Mouse (Mus musculus) midbrain, embryonic 14.5 days (tissue): ENCODE results near the gene Otub1. TPM values are rescaled to one million over a fixed set of nuclear protein-coding genes. Genes with fewer than 3 reads are reported as not detected.
A peak's percentile ranks its signal among the peaks of the same experiment; 100 is the strongest.

Experiments
- ATAC-seq: fragments of 200-750 bp; cut with Nextera tagmentation; 2 replicates; pipeline ENCODE4 v1.8.0; 2017; ENCODE audit warnings: moderate number of reproducible peaks, moderate library complexity; ENCODE audit not compliant: low FRiP score, low TSS enrichment
- DNase-seq: peaks from one replicate; pipeline ENCODE4 v3.0.0-alpha.2; 2015
- H3K27ac ChIP-seq: fragments of 300-500 bp; sonication (generic); replicated peaks from 2 replicates; pipeline ENCODE4 v1.5.1; 2014; ENCODE audit warnings: mild to moderate bottlenecking, low read depth, low read length, moderate library complexity
- H3K27me3 ChIP-seq: fragments of 300-500 bp; sonication (generic); 2 replicates; pipeline ENCODE4 v1.6.1; 2014; ENCODE audit warnings: low read length, control low read depth, mixed read lengths; ENCODE audit not compliant: control insufficient read depth, insufficient read depth
- H3K36me3 ChIP-seq: fragments of 300-500 bp; sonication (generic); 2 replicates; pipeline ENCODE4 v1.6.1; 2014; ENCODE audit warnings: low read length, control low read depth; ENCODE audit not compliant: control insufficient read depth, insufficient read depth
- H3K4me1 ChIP-seq: fragments of 300-500 bp; sonication (generic); 2 replicates; pipeline ENCODE4 v1.6.1; 2014; ENCODE audit warnings: mild to moderate bottlenecking, antibody characterized with exemption, low read length, control low read depth; ENCODE audit not compliant: control insufficient read depth, insufficient read depth
- H3K4me2 ChIP-seq: fragments of 300-500 bp; sonication (generic); 2 replicates; pipeline ENCODE4 v1.6.1; 2014; ENCODE audit warnings: mild to moderate bottlenecking, low read length, moderate library complexity
- H3K4me3 ChIP-seq: fragments of 300-500 bp; sonication (generic); replicated peaks from 2 replicates; pipeline ENCODE4 v1.5.1; 2014; ENCODE audit warnings: low read depth, low read length
- H3K9ac ChIP-seq: fragments of 300-500 bp; sonication (generic); replicated peaks from 2 replicates; pipeline ENCODE4 v1.6.1; 2014; ENCODE audit warnings: mild to moderate bottlenecking, low read length, moderate library complexity
- H3K9me3 ChIP-seq: fragments of 300-500 bp; sonication (generic); 2 replicates; pipeline ENCODE4 v1.6.1; 2016; ENCODE audit warnings: low read length, control low read depth, mixed read lengths; ENCODE audit not compliant: control insufficient read depth
- WGBS: fragments of 180-500 bp; shearing (Covaris S2); extraction: QIAGEN DNeasy Blood & Tissue Kit; methylation state at CpG from one replicate; pipeline ENCODE4 v1.1.7; 2014; 5-methylcytosine and 5-hydroxymethylcytosine counted together
- polyA plus RNA-seq: library from polyadenylated mRNA; unstranded; fragments of >200 nt; fragmentation: Nextera tagmentation; extraction: Ambion mirVana; gene quantifications from 2 replicates; pipeline ENCODE4 v1.2.1, GENCODE M21; 2014

The Otub1 gene
- polyA plus RNA-seq: 244 and 263 TPM in 2 replicates

DNA sequence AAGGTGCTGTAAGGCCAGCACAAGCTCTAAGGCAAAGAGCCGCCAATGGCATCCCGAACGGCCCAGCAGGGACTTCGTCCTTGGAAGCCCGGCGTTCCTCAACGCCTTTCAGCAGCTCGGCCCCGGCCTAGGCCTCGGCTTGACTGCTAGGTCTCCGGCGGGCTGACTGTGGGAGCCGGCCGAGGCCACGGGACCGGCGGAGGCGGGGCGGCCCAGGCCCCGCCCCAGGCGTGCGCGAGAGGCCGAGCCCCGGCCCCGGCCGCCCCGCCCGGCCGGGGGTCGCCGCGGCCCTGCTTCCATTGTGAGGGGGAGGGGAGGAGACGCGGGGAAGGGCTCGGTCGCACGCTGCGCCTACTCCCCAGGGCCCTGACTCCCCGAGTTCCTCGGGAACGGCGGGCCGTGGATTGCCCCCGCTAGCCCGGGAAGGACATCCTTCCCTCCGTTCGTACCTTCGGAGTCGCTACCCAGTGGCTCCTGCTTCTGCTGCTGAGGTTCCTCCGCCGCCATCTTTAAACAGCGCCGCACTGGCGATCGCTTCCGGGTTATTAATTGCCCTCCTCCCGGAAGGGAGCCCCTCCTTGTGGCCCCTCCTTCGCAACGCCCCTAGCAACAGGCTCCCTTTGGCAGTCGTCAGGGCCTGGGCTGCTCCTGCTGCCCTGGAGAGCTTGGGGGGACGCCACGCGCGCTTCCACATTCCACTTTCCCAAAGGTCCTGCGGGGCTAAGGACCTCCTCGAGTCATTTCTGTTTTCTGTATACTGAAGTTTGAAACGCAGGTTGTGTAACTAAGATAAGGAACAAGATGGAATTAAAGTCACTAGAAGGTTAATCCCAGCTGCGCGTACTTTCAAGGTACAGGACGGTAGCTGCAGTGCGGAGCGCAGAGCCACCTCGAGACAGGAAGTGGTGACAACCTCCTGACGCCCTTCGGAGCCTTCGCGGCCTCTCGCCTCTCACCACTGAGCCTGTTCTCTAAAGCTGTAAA is at the start of gene Otub1:
Gene Otub1, minus strand, starts transcription at position 564 of the 984 bp plus-strand sequence.
- WGBS: under 1% methylated on average over 78 of the region's 79 CpGs
- Histone ChIP-seq H3K27ac (peak within 1 kb of the TSS; percentile 92), H3K4me1 (peaks cover 12% of the 10 kb centered on the region), H3K4me2 (peak within 1 kb of the TSS; percentile 81), H3K27me3 (no peaks in the 10 kb centered on the region), H3K4me3 (peak within 1 kb of the TSS; percentile 80), H3K9ac (peak within 1 kb of the TSS; percentile 74), H3K9me3 (no peaks in the 10 kb centered on the region), H3K36me3 (peaks cover 29% of the 10 kb centered on the region)
- peak; percentile 97 for DNase-seq
- peak; percentile 95 for ATAC-seq

- H3K27ac ChIP-seq: no peak overlapping the region
- ATAC-seq (no peak), DNase-seq (no peak)
- H3K4me2 ChIP-seq: no peak overlapping the region
- H3K4me3 ChIP-seq: no peak overlapping the region
- WGBS: 85% methylated on average over 3 of the region's 3 CpGs
- no peaks in the 10 kb centered on the region for H3K9me3 ChIP-seq
- no peaks in the 10 kb centered on the region for H3K27me3 ChIP-seq
- no peak overlapping the region for H3K9ac ChIP-seq
- no peaks in the 10 kb centered on the region for H3K4me1 ChIP-seq
- H3K36me3 ChIP-seq: no peaks in the 10 kb centered on the region
Observed at GRCm38 (mm10) chr19:7246021-7246420, 39.9 kb upstream of the Otub1 start.

DNA sequence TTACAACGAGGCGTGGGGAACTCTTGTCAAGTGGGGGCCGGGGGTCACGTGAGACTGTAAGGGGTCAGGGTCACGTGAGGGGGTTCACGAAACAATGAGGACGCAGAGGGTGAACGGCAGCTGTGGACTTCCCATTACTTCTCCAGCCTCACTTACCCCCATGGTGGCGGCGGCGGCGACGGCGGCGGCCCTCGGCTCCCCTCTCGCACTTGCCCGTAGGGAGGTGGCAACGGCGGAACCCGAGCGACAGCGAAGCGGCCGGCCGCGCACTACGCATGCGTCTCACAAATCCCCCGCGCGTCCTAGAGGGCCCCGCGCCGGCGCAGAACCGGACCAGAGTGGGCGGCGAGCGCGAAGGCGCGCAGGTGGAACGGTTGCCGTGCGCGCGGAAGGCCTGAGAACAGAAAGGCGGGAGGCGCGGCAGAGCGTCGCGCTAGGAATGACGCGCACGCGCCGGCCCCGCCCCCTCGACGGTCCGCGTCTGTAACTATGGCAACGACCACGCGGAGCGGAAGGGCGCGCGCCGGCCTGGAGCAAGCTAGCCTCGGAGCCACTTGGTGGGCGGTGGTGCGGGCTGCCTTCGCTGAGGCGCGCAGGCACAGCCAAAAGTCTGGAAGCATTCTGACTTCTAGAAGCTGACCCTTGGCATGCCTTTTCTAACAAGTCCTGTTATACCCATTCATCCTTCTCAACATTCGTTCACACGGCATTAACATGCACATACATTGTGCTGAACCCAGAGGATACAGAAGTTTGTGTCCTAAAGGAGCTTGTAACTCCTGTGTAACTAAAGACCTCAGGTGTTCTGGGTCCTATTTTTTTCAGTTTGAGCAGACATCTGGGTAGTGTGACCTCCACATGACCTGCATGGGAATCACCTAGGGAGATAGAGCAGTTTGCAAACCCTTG is 34.9 kb upstream of the Otub1 start, which contains the start of gene Naa40:
Gene Naa40, minus strand, starts transcription at position 402 of the 909 bp plus-strand sequence.
- peak; percentile 99 for DNase-seq
- Histone ChIP-seq H3K27me3 (no peaks in the 10 kb centered on the region), H3K4me2 (peak within 1 kb of the TSS; percentile 92), H3K4me1 (peaks cover 8% of the 10 kb centered on the region; the same call in 1 of the 2 replicates), H3K9me3 (no peaks in the 10 kb centered on the region), H3K36me3 (0 out of 2 replicates have a peak, but pooled peaks cover 6% of the 10 kb centered on the region), H3K9ac (peak within 1 kb of the TSS; percentile 69), H3K27ac (peak within 1 kb of the TSS; percentile 78), H3K4me3 (peak within 1 kb of the TSS; percentile 62)
- ATAC-seq: peak; percentile 94
- under 1% methylated on average over 80 of the region's 80 CpGs for WGBS

- H3K36me3 ChIP-seq: 0 out of 2 replicates have a peak, but pooled peaks cover 6% of the 10 kb centered on the region
- peak overlapping the region; percentile 69 for H3K9ac ChIP-seq
- H3K27me3 ChIP-seq: no peaks in the 10 kb centered on the region
- WGBS: 3% methylated on average over 13 of the region's 13 CpGs
- H3K4me3 ChIP-seq: peak overlapping the region; percentile 62
- ATAC-seq: 0 out of 2 replicates have a peak, but pooled peaks have one; percentile 1
- peak; percentile 15 for DNase-seq
- H3K9me3 ChIP-seq: no peaks in the 10 kb centered on the region
- peaks cover 8% of the 10 kb centered on the region; the same call in 1 of the 2 replicates for H3K4me1 ChIP-seq
- peak overlapping the region; percentile 92 for H3K4me2 ChIP-seq
- H3K27ac ChIP-seq: peak overlapping the region; percentile 78
Observed at GRCm38 (mm10) chr19:7240291-7240690, 34.2 kb upstream of the Otub1 start.

DNA sequence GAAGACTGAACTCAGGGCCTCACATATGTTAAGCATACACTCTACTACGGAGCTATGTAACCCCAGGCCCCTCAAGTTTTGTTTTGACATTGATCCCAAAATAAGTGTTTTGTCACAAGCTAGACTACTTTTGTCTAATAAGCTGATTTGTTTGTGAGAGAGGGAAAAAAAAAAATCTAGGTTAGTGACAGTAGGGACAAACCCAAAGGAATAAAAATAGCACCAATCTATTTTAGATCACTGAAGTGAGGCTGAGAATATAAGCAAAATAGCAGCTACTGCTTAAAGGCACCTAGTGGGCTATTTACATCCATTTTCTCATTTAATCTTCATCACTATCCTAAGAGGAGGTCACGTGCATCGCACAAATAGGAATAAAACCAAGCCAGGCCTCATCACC is 33.5 kb upstream of the Otub1 start:
- Histone ChIP-seq H3K9me3 (no peaks in the 10 kb centered on the region), H3K4me1 (peaks cover 8% of the 10 kb centered on the region; the same call in 1 of the 2 replicates), H3K4me2 (peak overlapping the region; percentile 92), H3K9ac (peak overlapping the region; percentile 69; the same call in 1 of the 2 replicates), H3K27ac (no peak overlapping the region), H3K36me3 (0 out of 2 replicates have a peak, but pooled peaks cover 6% of the 10 kb centered on the region), H3K4me3 (peak overlapping the region; percentile 62), H3K27me3 (no peaks in the 10 kb centered on the region)
- ATAC-seq (no peak), DNase-seq (no peak)
- 86% methylated on average over 3 of the region's 3 CpGs for WGBS

- H3K9me3 ChIP-seq: no peaks in the 10 kb centered on the region
- H3K4me3 ChIP-seq: no peak overlapping the region
- H3K4me1 ChIP-seq: peaks cover 8% of the 10 kb centered on the region; the same call in 1 of the 2 replicates
- no peak overlapping the region for H3K9ac ChIP-seq
- WGBS: 91% methylated on average over 4 of the region's 4 CpGs
- no peaks in the 10 kb centered on the region for H3K27me3 ChIP-seq
- H3K27ac ChIP-seq: no peak overlapping the region
- DNase-seq: no peak
- ATAC-seq: no peak
- peaks cover 27% of the 10 kb centered on the region for H3K36me3 ChIP-seq
- H3K4me2 ChIP-seq: no peak overlapping the region
Observed at GRCm38 (mm10) chr19:7236742-7237141, 30.6 kb upstream of the Otub1 start.

DNA sequence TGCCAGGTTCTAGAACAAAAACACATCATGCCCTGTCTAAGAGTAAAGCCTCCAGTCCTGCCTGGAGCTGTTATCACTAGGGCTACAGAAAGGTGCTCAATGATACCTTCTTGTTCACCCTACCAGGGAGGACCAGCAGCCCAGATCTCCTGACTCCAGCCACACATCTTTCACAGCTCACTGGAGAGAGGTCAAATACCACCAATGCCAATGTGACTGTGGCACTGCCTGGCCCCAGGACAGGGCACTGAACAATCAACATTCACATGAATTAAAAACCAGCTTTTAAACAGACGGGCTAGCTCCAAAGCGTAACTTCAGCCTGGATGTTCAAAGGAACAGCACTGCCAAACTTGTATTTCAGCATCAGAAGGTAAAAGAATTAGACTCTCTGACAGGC is 29.9 kb upstream of the Otub1 start:
- Histone ChIP-seq H3K9me3 (no peaks in the 10 kb centered on the region), H3K27ac (no peak overlapping the region), H3K4me3 (no peak overlapping the region), H3K4me1 (peaks cover 8% of the 10 kb centered on the region; the same call in 1 of the 2 replicates), H3K4me2 (no peak overlapping the region), H3K27me3 (no peaks in the 10 kb centered on the region), H3K9ac (no peak overlapping the region), H3K36me3 (peaks cover 34% of the 10 kb centered on the region)
- ATAC-seq (no peak), DNase-seq (no peak)
- 92% methylated on average over 2 of the region's 2 CpGs for WGBS

DNA sequence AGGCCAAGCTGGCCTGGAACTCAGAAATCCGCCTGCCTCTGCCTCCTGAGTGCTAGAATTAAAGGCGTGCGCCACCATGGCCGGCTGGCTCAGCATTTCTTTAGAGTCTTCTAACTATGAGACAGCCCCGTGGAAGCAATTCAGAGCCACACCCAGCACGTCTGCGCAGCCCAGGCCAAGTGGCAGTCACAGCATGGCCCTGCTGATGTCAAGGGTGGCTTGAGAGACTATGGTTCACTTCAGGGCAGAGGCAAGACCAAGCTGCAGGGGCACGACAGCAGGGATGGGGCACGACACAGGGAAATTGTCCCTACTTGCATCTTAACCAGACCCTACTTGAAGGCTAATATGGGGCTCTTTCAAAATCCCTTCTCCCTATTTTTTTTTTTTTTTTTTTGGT is 29.3 kb upstream of the Otub1 start:
- Histone ChIP-seq H3K27me3 (no peaks in the 10 kb centered on the region), H3K4me1 (peaks cover 8% of the 10 kb centered on the region; the same call in 1 of the 2 replicates), H3K9ac (no peak overlapping the region), H3K36me3 (peaks cover 38% of the 10 kb centered on the region), H3K27ac (no peak overlapping the region), H3K4me2 (no peak overlapping the region), H3K9me3 (no peaks in the 10 kb centered on the region), H3K4me3 (no peak overlapping the region)
- DNase-seq (no peak), ATAC-seq (no peak)
- 92% methylated on average over 9 of the region's 9 CpGs for WGBS
